Mouse (Mus musculus): Measurements from ENCODE around the gene Ptprn2. TPM values are rescaled to one million over a fixed set of nuclear protein-coding genes. Genes with fewer than 3 reads are reported as not detected.

Gene Ptprn2
- polyA plus RNA-seq, 1 experiment from 2014 or later, result 15.8 TPM

GRCm38 (mm10) chr12:116621325-116622040 is 136.0 kb downstream of the Ptprn2 start:
- H3K4me3 ChIP-seq (replicated peaks; ENCODE audit: low read depth, low read length), result no peak overlapping the region
- no peak for ATAC-seq (ENCODE audit: low FRiP score, low TSS enrichment)
- 80% methylated on average over 10 of the region's 10 CpGs for WGBS

GRCm38 (mm10) chr12:116622665-116623387 is 137.3 kb downstream of the Ptprn2 start:
- H3K4me3 ChIP-seq (replicated peaks; ENCODE audit: low read depth, low read length), result no peak overlapping the region
- no peak overlapping the region for H3K9ac ChIP-seq (replicated peaks; ENCODE audit: low read length)
- peaks cover 3% of the 10 kb centered on the region; the same call in 1 of the 2 replicates for H3K4me1 ChIP-seq (ENCODE audit: control insufficient read depth, insufficient read depth, low read length)
- H3K9me3 ChIP-seq (ENCODE audit: control insufficient read depth, low read length), result no peaks in the 10 kb centered on the region
- no peak for ATAC-seq (ENCODE audit: low FRiP score, low TSS enrichment)
- H3K36me3 ChIP-seq (ENCODE audit: control insufficient read depth, insufficient read depth, low read length), result no peaks in the 10 kb centered on the region
- no peaks in the 10 kb centered on the region for H3K27me3 ChIP-seq (ENCODE audit: control insufficient read depth, insufficient read depth, low read length)
- no peak for DNase-seq
- no peak overlapping the region for H3K27ac ChIP-seq (replicated peaks; ENCODE audit: low read depth, low read length)
- H3K4me2 ChIP-seq (ENCODE audit: low read length), result no peak overlapping the region
- WGBS, result 60% methylated on average over 6 of the region's 6 CpGs

More at GRCm38 (mm10) chr12:116621325-116622040, 136.0 kb downstream of the Ptprn2 start:
- H3K36me3 ChIP-seq (ENCODE audit: control insufficient read depth, insufficient read depth, low read length), result no peaks in the 10 kb centered on the region
- no peak for DNase-seq
- H3K4me2 ChIP-seq (ENCODE audit: low read length), result no peak overlapping the region
- no peak overlapping the region for H3K27ac ChIP-seq (replicated peaks; ENCODE audit: low read depth, low read length)
- no peak overlapping the region for H3K9ac ChIP-seq (replicated peaks; ENCODE audit: low read length)
- H3K27me3 ChIP-seq (ENCODE audit: control insufficient read depth, insufficient read depth, low read length), result no peaks in the 10 kb centered on the region
- no peaks in the 10 kb centered on the region for H3K9me3 ChIP-seq (ENCODE audit: control insufficient read depth, low read length)
- peaks cover 3% of the 10 kb centered on the region; the same call in 1 of the 2 replicates for H3K4me1 ChIP-seq (ENCODE audit: control insufficient read depth, insufficient read depth, low read length)

- WGBS, result 58% methylated on average over 9 of the region's 9 CpGs
These were observed 140.1 kb downstream of the Ptprn2 start for GRCm38 (mm10) chr12:116625391-116626281.

GRCm38 (mm10) chr12:116628992-116629391 is 143.5 kb downstream of the Ptprn2 start:
- Histone ChIP-seq H3K36me3 (ENCODE audit: control insufficient read depth, insufficient read depth, low read length) (no peaks in the 10 kb centered on the region), H3K27me3 (ENCODE audit: control insufficient read depth, insufficient read depth, low read length) (no peaks in the 10 kb centered on the region), H3K9me3 (ENCODE audit: control insufficient read depth, low read length) (no peaks in the 10 kb centered on the region), H3K27ac (replicated peaks; ENCODE audit: low read depth, low read length) (no peak overlapping the region), H3K9ac (replicated peaks; ENCODE audit: low read length) (no peak overlapping the region), H3K4me2 (ENCODE audit: low read length) (no peak overlapping the region), H3K4me1 (ENCODE audit: control insufficient read depth, insufficient read depth, low read length) (peaks cover 3% of the 10 kb centered on the region; the same call in 1 of the 2 replicates), H3K4me3 (replicated peaks; ENCODE audit: low read depth, low read length) (no peak overlapping the region)
- ATAC-seq (ENCODE audit: low FRiP score, low TSS enrichment), result no peak
- WGBS, result 88% methylated on average over 3 of the region's 3 CpGs
- DNase-seq, result no peak

More at GRCm38 (mm10) chr12:116625391-116626281, 140.1 kb downstream of the Ptprn2 start:
- Histone ChIP-seq H3K4me1 (ENCODE audit: control insufficient read depth, insufficient read depth, low read length) (peaks cover 3% of the 10 kb centered on the region; the same call in 1 of the 2 replicates), H3K4me3 (replicated peaks; ENCODE audit: low read depth, low read length) (no peak overlapping the region), H3K9me3 (ENCODE audit: control insufficient read depth, low read length) (no peaks in the 10 kb centered on the region), H3K4me2 (ENCODE audit: low read length) (no peak overlapping the region), H3K27me3 (ENCODE audit: control insufficient read depth, insufficient read depth, low read length) (no peaks in the 10 kb centered on the region), H3K27ac (replicated peaks; ENCODE audit: low read depth, low read length) (no peak overlapping the region), H3K36me3 (ENCODE audit: control insufficient read depth, insufficient read depth, low read length) (no peaks in the 10 kb centered on the region), H3K9ac (replicated peaks; ENCODE audit: low read length) (no peak overlapping the region)
- DNase-seq, result peak; percentile 82
- peak; percentile 38; the same call in 1 of the 2 replicates for ATAC-seq (ENCODE audit: low FRiP score, low TSS enrichment)

- peaks cover 12% of the 10 kb centered on the region for H3K4me1 ChIP-seq (ENCODE audit: control insufficient read depth, insufficient read depth, low read length)
- no peak for DNase-seq
- no peak overlapping the region for H3K9ac ChIP-seq (replicated peaks; ENCODE audit: low read length)
- no peak overlapping the region for H3K4me3 ChIP-seq (replicated peaks; ENCODE audit: low read depth, low read length)
- no peaks in the 10 kb centered on the region for H3K27me3 ChIP-seq (ENCODE audit: control insufficient read depth, insufficient read depth, low read length)
- no peaks in the 10 kb centered on the region for H3K36me3 ChIP-seq (ENCODE audit: control insufficient read depth, insufficient read depth, low read length)
- WGBS, result 42% methylated on average over 2 of the region's 2 CpGs
- H3K27ac ChIP-seq (replicated peaks; ENCODE audit: low read depth, low read length), result no peak overlapping the region
- no peak overlapping the region for H3K4me2 ChIP-seq (ENCODE audit: low read length)
- H3K9me3 ChIP-seq (ENCODE audit: control insufficient read depth, low read length), result no peaks in the 10 kb centered on the region
- ATAC-seq (ENCODE audit: low FRiP score, low TSS enrichment), result no peak
These were observed 152.0 kb downstream of the Ptprn2 start for GRCm38 (mm10) chr12:116637498-116637897.

- Histone ChIP-seq H3K4me2 (ENCODE audit: low read length) (no peak overlapping the region), H3K4me1 (ENCODE audit: control insufficient read depth, insufficient read depth, low read length) (peaks cover 12% of the 10 kb centered on the region), H3K9ac (replicated peaks; ENCODE audit: low read length) (no peak overlapping the region), H3K36me3 (ENCODE audit: control insufficient read depth, insufficient read depth, low read length) (no peaks in the 10 kb centered on the region), H3K4me3 (replicated peaks; ENCODE audit: low read depth, low read length) (no peak overlapping the region), H3K27ac (replicated peaks; ENCODE audit: low read depth, low read length) (peak overlapping the region; percentile 64; the same call in 1 of the 2 replicates), H3K27me3 (ENCODE audit: control insufficient read depth, insufficient read depth, low read length) (no peaks in the 10 kb centered on the region), H3K9me3 (ENCODE audit: control insufficient read depth, low read length) (no peaks in the 10 kb centered on the region)
- 21% methylated on average over 4 of the region's 4 CpGs for WGBS
- ATAC-seq (ENCODE audit: low FRiP score, low TSS enrichment) (no peak), DNase-seq (no peak)
These were observed 155.4 kb downstream of the Ptprn2 start for GRCm38 (mm10) chr12:116640871-116641270.

- WGBS, result 44% methylated on average over 14 of the region's 14 CpGs
These were observed 156.0 kb downstream of the Ptprn2 start for GRCm38 (mm10) chr12:116641339-116642190.

More at GRCm38 (mm10) chr12:116641339-116642190, 156.0 kb downstream of the Ptprn2 start:
- Histone ChIP-seq H3K4me2 (ENCODE audit: low read length) (no peak overlapping the region), H3K27me3 (ENCODE audit: control insufficient read depth, insufficient read depth, low read length) (no peaks in the 10 kb centered on the region), H3K4me1 (ENCODE audit: control insufficient read depth, insufficient read depth, low read length) (peaks cover 12% of the 10 kb centered on the region), H3K27ac (replicated peaks; ENCODE audit: low read depth, low read length) (peak overlapping the region; percentile 64), H3K4me3 (replicated peaks; ENCODE audit: low read depth, low read length) (no peak overlapping the region), H3K36me3 (ENCODE audit: control insufficient read depth, insufficient read depth, low read length) (no peaks in the 10 kb centered on the region), H3K9ac (replicated peaks; ENCODE audit: low read length) (no peak overlapping the region), H3K9me3 (ENCODE audit: control insufficient read depth, low read length) (no peaks in the 10 kb centered on the region)
- DNase-seq (peak; percentile 78), ATAC-seq (ENCODE audit: low FRiP score, low TSS enrichment) (peak; percentile 74; the same call in 1 of the 2 replicates)
